Mouse (Mus musculus) cortical plate, adult 2 months (tissue): ENCODE measurements around the gene Osbpl9. TPM values are rescaled to one million over a fixed set of nuclear protein-coding genes. Genes with fewer than 3 reads are reported as not detected.

Source experiments
- H3K27ac ChIP-seq: fragments of 200-500 bp; 2 replicates; pipeline ENCODE4 v1.5.1; 2012; ENCODE audit warnings: low read length, control low read depth, inconsistent platforms; ENCODE audit not compliant: insufficient read depth
- H3K4me1 ChIP-seq: fragments of 200-500 bp; 2 replicates; pipeline ENCODE4 v1.6.1; 2011; ENCODE audit warnings: low read length; ENCODE audit not compliant: control insufficient read depth, insufficient read depth
- H3K4me3 ChIP-seq: fragments of 200-500 bp; 2 replicates; pipeline ENCODE4 v1.5.1; 2011; ENCODE audit warnings: mild to moderate bottlenecking, low read length, control low read depth; ENCODE audit not compliant: insufficient read depth
- CTCF ChIP-seq: fragments of 200-500 bp; IDR thresholded peaks from 2 replicates; pipeline ENCODE4 v1.5.1; 2011; ENCODE audit warnings: mild to moderate bottlenecking, control low read depth, low read length; ENCODE audit not compliant: insufficient read depth; ENCODE audit errors: extremely low read depth
- POLR2A ChIP-seq: fragments of 200-500 bp; IDR thresholded peaks from 2 replicates; pipeline ENCODE4 v1.6.1; 2011; ENCODE audit warnings: mild to moderate bottlenecking, low read length, control low read depth; ENCODE audit not compliant: insufficient read depth; ENCODE audit errors: extremely low read depth
- polyA plus RNA-seq: library from polyadenylated mRNA; depleted of rRNA; stranded (reverse); fragments of >200 nt; gene quantifications from 2 replicates; pipeline ENCODE4 v1.2.3, GENCODE M21; 2012

Gene Osbpl9
- polyA plus RNA-seq, 1 experiment: 54.2 TPM

DNA sequence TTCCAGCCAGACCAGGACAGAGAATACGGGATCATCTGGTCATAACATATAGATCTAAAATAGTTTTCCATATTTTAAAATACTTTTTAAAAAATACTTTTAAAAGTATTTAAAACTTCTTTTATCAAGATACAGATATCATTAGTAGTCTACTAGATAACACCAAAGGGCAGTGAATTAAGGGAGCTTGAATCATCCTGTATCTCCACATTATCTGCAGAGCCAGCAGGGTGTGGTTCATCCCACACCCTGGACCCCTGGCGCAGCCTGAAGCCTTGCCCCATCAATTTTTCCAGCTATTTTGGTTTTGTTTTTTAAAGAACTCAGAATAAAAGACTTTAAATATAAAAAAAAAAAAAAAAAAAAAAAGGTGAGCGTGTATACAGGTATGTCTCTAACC lies 103.2 kb downstream of the Osbpl9 start:
- H3K4me1 ChIP-seq: no peaks in the 10 kb centered on the region; the same call in 1 of the 2 replicates
- H3K27ac ChIP-seq: no peak overlapping the region
- H3K4me3 ChIP-seq: no peak overlapping the region
- TF ChIP-seq POLR2A: no peak
- no peak for TF ChIP-seq CTCF

DNA sequence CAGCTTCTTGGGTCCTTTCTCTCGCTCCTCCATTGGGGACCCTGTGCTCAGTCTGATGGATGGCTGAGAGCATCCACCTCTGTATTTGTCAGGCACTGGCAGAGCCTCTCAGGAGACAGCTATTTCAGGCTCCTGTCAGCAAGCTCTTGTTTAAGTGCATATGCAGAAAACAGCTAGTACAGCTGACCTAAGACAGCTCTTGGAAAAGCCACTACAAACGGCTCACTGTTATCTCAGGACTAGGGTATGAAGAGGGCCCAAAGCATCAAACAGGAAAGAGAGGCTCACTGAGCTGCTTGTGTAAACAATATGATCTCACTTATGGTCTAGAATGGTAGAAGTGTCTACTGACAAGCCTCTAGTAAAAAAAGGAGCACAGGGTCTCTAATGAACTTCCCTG lies 107.8 kb downstream of the Osbpl9 start:
- Histone ChIP-seq H3K4me3 (no peak overlapping the region), H3K27ac (no peak overlapping the region), H3K4me1 (no peaks in the 10 kb centered on the region; the same call in 1 of the 2 replicates)
- TF ChIP-seq CTCF (no peak), POLR2A (no peak)

DNA sequence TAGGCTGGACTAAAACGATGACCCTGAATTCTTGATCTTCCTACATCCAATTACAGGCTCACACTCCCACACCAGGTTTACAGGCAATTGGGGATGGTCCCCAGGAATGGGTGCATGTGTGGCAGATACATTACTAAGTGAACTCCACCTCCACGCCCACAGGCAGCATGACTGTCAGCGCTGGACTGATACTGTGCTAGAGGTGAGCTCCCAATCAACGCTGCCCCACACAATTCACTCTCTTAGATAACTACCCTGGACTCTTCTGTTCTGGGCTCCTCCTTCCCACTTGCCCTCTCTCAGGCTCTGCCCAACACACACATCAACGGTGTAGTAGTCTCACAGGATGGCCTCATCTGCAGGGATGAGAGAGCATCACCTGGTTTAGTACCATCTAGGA lies 109.7 kb downstream of the Osbpl9 start:
- no peak overlapping the region for H3K4me3 ChIP-seq
- TF ChIP-seq CTCF: no peak
- TF ChIP-seq POLR2A: no peak
- no peaks in the 10 kb centered on the region; the same call in 1 of the 2 replicates for H3K4me1 ChIP-seq
- H3K27ac ChIP-seq: no peak overlapping the region

DNA sequence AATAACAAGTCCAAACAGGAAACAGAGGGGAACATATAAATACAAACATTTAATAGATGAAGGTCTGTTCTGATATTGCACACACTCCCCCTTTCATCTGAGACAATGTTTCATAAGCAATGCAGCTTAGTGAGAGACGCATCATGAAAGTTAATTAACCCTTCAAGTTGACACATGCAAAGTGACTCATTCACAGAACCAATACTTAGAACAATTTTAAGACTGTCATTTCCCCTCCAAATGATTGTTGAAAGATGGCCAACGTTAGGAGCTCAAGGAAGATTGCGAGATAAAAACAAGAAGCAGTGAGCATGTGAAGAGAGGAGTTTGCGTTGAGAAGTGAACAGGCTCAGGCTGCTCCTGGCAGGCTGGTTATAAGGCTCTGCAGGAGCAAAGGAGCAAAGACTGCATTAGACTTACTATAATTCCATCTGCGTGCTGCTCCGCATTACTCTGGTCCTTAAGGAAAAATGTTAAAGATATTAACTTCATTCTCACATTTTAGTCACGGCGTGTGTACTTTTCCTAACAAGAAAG lies 110.8 kb downstream of the Osbpl9 start:
- Histone ChIP-seq H3K4me3 (no peak overlapping the region), H3K27ac (no peak overlapping the region), H3K4me1 (no peaks in the 10 kb centered on the region; the same call in 1 of the 2 replicates)
- TF ChIP-seq POLR2A (no peak), CTCF (no peak)

DNA sequence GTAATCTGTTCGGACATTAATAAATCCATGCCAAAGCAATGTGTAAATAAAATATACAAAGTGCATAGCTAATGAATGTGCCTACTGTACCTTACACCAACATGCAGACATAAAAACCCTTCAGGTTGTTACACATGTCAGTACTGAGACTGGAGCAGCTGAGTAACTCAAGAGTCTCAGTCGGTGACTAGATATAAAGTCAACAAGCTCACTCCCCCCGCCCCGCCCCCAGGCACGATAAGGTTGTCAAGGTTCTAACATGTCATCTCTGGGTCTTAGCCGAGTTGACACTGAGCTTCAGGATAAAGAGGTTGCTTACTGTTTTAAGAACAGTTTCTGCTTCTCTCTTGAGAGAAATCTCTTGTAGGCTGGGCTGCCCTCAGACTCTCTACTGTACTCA lies 112.1 kb downstream of the Osbpl9 start:
- no peak for TF ChIP-seq POLR2A
- no peak for TF ChIP-seq CTCF
- no peak overlapping the region for H3K4me3 ChIP-seq
- H3K27ac ChIP-seq: no peak overlapping the region
- no peaks in the 10 kb centered on the region; the same call in 1 of the 2 replicates for H3K4me1 ChIP-seq

DNA sequence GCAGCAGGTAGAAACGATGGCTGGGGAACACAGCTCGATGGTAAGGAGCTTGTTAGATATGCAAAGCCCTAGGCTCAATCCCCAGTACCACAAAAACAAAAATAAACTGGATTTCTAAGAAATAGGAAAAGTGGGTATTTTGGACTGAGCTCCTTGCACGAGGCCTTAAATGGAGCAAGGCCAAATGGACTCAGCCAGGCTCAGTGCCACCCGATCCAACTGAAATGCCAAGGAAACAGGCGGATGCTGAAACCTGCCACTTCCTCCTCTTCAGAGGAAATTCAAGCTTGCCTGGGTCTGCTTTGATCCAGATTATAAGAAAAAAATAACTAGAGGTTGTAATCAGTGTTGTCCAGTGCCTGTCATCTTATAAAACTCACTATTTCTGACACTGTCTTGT lies 112.9 kb downstream of the Osbpl9 start:
- TF ChIP-seq POLR2A (no peak), CTCF (no peak)
- H3K4me3 ChIP-seq: no peak overlapping the region

DNA sequence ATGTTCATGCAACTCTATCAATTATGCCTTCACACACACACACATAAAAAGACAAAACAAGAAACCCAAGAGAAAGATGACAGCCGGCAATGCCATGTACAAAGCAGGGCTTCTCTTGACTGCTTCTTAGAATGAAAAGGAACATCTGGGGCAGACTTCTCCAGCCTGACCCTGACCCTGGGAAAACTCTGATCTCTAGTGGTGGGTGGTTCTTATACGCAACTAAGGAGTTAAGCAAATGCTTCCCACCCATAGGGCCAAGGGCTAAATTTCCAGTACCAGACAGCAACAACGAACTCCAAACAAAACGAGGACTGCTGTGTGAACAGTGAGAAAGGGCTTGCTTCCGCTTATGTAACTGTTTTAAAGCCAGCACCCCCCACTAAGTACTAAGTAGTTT lies 122.0 kb downstream of the Osbpl9 start:
- no peak overlapping the region for H3K4me3 ChIP-seq
- H3K27ac ChIP-seq: peak overlapping the region; percentile 76
- no peak for TF ChIP-seq CTCF
- TF ChIP-seq POLR2A: no peak
- H3K4me1 ChIP-seq: peaks cover 5% of the 10 kb centered on the region

More for the DNA sequence above, 112.9 kb downstream of the Osbpl9 start:
- H3K27ac ChIP-seq: no peak overlapping the region
- no peaks in the 10 kb centered on the region for H3K4me1 ChIP-seq

DNA sequence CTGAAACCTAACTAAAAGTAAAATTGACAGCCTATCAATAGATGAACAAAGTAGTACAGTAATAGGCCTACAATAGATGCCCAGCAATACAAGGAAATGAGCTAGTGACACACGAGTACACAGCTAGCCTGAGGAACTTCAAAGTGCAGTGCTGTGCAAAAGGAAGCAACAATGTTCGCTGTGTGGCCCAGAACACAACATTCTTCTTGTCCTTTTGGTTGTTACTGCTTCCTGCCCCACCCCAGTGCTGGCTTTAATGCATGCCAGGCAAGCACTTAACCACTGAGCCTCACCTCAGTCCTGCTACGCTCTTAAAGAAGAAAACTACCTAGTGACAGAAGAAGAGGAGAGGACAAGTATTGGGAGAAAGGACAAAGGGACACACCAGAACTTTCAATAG lies 122.4 kb downstream of the Osbpl9 start:
- no peak for TF ChIP-seq CTCF
- no peak overlapping the region for H3K4me3 ChIP-seq
- peak overlapping the region; percentile 76 for H3K27ac ChIP-seq
- H3K4me1 ChIP-seq: peaks cover 5% of the 10 kb centered on the region

DNA sequence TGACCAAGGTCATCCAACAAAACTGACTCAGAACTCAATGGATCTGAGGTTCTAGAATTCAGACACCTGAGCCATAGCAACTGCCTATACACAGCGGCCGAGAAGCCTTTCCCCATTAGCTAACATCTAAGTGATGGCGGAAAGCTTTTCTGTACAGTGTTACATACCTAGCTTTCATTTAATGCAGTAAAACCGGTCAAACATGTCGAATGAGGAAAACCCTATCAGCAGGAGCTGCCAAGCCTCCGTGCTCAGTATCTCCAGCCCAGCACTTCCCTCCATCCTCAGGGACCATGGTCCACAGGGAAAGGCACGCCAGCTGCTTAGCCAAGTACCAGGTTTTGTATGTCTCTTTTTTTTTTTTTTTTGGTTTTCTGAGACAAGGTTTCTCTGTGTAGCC lies 123.1 kb downstream of the Osbpl9 start:
- no peak overlapping the region for H3K4me3 ChIP-seq
- peaks cover 5% of the 10 kb centered on the region for H3K4me1 ChIP-seq
- TF ChIP-seq CTCF: no peak
- no peak for TF ChIP-seq POLR2A

DNA sequence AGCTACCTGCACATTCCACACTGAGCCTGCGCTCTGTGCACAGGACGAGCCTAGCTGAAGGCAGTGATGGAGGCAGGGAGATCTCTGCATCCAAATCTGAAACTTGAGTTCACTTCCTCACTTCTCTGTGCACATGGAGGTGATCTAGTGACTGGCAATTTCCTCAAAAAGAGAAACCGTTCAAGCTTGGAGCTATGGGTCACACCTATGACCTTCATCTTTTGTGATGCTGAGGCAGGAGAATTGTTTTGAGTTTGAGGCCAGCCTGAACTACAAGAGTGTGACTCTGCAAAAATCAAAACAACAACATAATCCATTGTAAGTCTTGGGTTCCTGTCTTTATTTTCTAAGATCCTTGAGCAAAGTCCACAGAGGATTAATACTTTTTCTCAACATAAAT lies 128.8 kb downstream of the Osbpl9 start:
- H3K27ac ChIP-seq: no peak overlapping the region
- peaks cover 2% of the 10 kb centered on the region; the same call in 1 of the 2 replicates for H3K4me1 ChIP-seq
- no peak overlapping the region for H3K4me3 ChIP-seq
- TF ChIP-seq CTCF (no peak), POLR2A (no peak)

More for the DNA sequence above, 123.1 kb downstream of the Osbpl9 start:
- no peak overlapping the region for H3K27ac ChIP-seq

DNA sequence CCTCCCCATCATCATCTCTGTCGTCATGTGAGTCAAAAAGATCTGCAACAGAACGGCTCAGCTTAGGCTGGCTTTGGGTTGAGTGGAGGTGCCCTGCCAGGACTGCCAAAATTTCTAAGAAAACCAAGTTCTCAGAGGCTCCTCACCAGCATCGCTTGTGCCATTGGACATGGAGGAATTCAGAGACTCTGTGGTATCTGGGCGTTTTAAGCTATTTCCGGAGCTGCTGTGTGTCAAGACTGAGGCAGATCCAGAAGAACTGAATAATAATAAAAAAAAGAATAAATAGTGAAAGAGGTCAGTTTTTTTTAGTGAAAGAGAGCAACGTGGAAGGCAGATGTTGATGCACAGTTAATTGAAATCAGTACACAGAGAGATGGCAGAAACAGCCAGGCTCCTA lies 129.2 kb downstream of the Osbpl9 start:
- TF ChIP-seq POLR2A (no peak), CTCF (no peak)
- H3K4me1 ChIP-seq: peaks cover 2% of the 10 kb centered on the region; the same call in 1 of the 2 replicates
- no peak overlapping the region for H3K4me3 ChIP-seq
- H3K27ac ChIP-seq: no peak overlapping the region
